In the genomic region with DNA sequence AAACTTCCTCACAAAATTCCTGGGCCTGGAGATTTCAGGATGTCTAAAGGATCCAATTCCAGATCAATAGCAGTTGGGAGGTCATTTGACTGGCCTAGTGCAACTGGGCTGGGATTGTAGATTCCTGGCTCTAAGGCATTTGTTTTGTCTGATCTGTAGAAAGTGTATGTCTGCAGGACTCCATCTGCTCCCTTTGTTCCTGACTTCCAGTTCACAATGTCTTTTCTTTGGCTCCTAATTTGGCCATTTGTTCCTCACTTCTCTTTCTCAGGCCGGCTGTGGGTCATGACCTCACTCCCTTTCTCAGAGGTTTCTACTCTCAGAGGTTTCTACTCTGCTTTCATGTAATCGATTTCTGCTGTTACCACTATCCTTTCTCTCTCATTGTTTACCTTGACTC, we compare ENCODE assay signal across 15 mouse cellular contexts.
DNase-seq lines count a peak whose midpoint lies in the region.
"Had no signal": no experiment of that assay in that cellular context is flagged by ENCODE, and none has a peak within 500 bp of the region (broad histone marks: within the 10 kb centered on the region; RNA-seq: fewer than 3 reads in every experiment).

No protein-coding gene starts in this region.

- DNase-seq in embryo, embryonic 10 days (ENCODE audit: low spot score) = peak; percentile 21
- DNase-seq in embryo, embryonic 11 days = no peak
- DNase-seq in ES-CJ7 (ENCODE audit: low read depth, low spot score) = peak; percentile 34
- peak; percentile 58 for DNase-seq in ZHBTc4 (ENCODE audit: low read depth, low spot score)
- no peak for DNase-seq in ovary, adult 18-20 months (ENCODE audit: low spot score)
- DNase-seq: adrenal gland, adult 2 months; adrenal gland, postnatal 10 days; adrenal gland, postnatal 25 days; B cell, adult 2 months; cerebellum, adult 11 months; cerebellum, adult 18-20 months; cerebellum, adult 8-10 months; cerebellum, adult 9-11 months; cerebellum, postnatal 25 days; forebrain, postnatal 0 days had no signal

Comparison
In these comparisons a context has a peak if more than half of its experiments do, and no peak if none do; other contexts are left out.
1. DNase-seq: peak in embryo, embryonic 10 days (single experiment), ES-CJ7 (single experiment) and ZHBTc4 (single experiment); none in embryo, embryonic 11 days (single experiment) and ovary, adult 18-20 months (single experiment).